Mouse (Mus musculus) right cerebral cortex, postnatal 10 days (tissue): ENCODE data around the gene Hist1h4f.

ENCODE experiments used
- DNase-seq, 2 experiments: peaks; one replicate each; pipeline ENCODE4 v3.0.0; 2021; ENCODE audit warnings: low spot score in 2 of 2

Gene Hist1h4f

GRCm38 (mm10) chr13:23513517-23513916 lies 37.9 kb downstream of the Hist1h4f start:
- no peak for DNase-seq

GRCm38 (mm10) chr13:23510127-23510526 lies 41.3 kb downstream of the Hist1h4f start:
- no peak for DNase-seq

- no peak for DNase-seq
These were observed 44.5 kb downstream of the Hist1h4f start for GRCm38 (mm10) chr13:23506819-23507515.

- DNase-seq, result no peak
These were observed 45.1 kb downstream of the Hist1h4f start for GRCm38 (mm10) chr13:23506351-23506750.

- no peak for DNase-seq
These were observed 45.6 kb downstream of the Hist1h4f start for GRCm38 (mm10) chr13:23505662-23506345.

GRCm38 (mm10) chr13:23503797-23504196 lies 47.7 kb downstream of the Hist1h4f start:
- peak; percentile 52 to 74 for DNase-seq

GRCm38 (mm10) chr13:23502916-23503315 lies 48.5 kb downstream of the Hist1h4f start:
- no peak for DNase-seq

- no peak for DNase-seq
These were observed 49.3 kb downstream of the Hist1h4f start for GRCm38 (mm10) chr13:23502031-23502567.

GRCm38 (mm10) chr13:23501511-23501910 lies 49.9 kb downstream of the Hist1h4f start:
- DNase-seq, result no peak
